Mouse (Mus musculus): Measurements from ENCODE around the gene Nmi. TPM values are rescaled to one million over a fixed set of nuclear protein-coding genes. Genes with fewer than 3 reads are reported as not detected.

Gene Nmi
- total and polyA plus RNA-seq, 3 experiments, result 37.8 to 60.1 (median 51.9) TPM

- DNase-seq (ENCODE audit: extremely low read depth), result no peak
- no peak for TF ChIP-seq IRF4 (IDR thresholded peaks at IDR 0.05; ENCODE audit: low read depth, low read length)
- no peak for TF ChIP-seq ZNF384 (IDR thresholded peaks at IDR 0.05; ENCODE audit: low read depth, low read length)
- TF ChIP-seq SIN3A (IDR thresholded peaks at IDR 0.05; ENCODE audit: low read length), result no peak
- TF ChIP-seq HCFC1 (IDR thresholded peaks at IDR 0.05; ENCODE audit: low read depth, low read length), result no peak
- TF ChIP-seq MYC (IDR thresholded peaks at IDR 0.05; ENCODE audit: low read depth, low read length), result no peak
- TF ChIP-seq EP300 (IDR thresholded peaks at IDR 0.05; ENCODE audit: low read length), result no peak
- no peak for TF ChIP-seq RAD21 (IDR thresholded peaks at IDR 0.05; ENCODE audit: low read depth, low read length)
- TF ChIP-seq BHLHE40 (IDR thresholded peaks at IDR 0.05; ENCODE audit: low read depth, low read length), result no peak
- no peak for TF ChIP-seq MXI1 (IDR thresholded peaks at IDR 0.05; ENCODE audit: low read depth, low read length)
- TF ChIP-seq ZMIZ1 (IDR thresholded peaks at IDR 0.05; ENCODE audit: low read depth, low read length), result no peak
- TF ChIP-seq POLR2AphosphoS2 (IDR thresholded peaks at IDR 0.05; ENCODE audit: low read depth, low read length), result no peak
- no peak for TF ChIP-seq ZKSCAN1 (IDR thresholded peaks at IDR 0.05; ENCODE audit: borderline replicate concordance, low read depth, low read length)
- no peak for TF ChIP-seq JUN (IDR thresholded peaks at IDR 0.05; ENCODE audit: insufficient read depth, low read depth, low read length)
- TF ChIP-seq CTCF (conservative IDR thresholded peaks at IDR 0.05 in 1 of 2, IDR thresholded peaks at IDR 0.05 in 1 of 2; ENCODE audit: low read depth in 2 of 2, low read length in 2 of 2), result no peak
- TF ChIP-seq ETS1 (conservative IDR thresholded peaks at IDR 0.05; ENCODE audit: low read depth, low read length), result no peak
- no peak for TF ChIP-seq RCOR1 (conservative IDR thresholded peaks at IDR 0.05; ENCODE audit: low read depth, low read length)
- TF ChIP-seq TCF12 (IDR thresholded peaks at IDR 0.05; ENCODE audit: low read depth, low read length), result no peak
- no peak for TF ChIP-seq PAX5 (IDR thresholded peaks at IDR 0.05; ENCODE audit: low read length)
- TF ChIP-seq NELFE (IDR thresholded peaks at IDR 0.05; ENCODE audit: low read depth, low read length), result no peak
- no peak for TF ChIP-seq ELF1 (IDR thresholded peaks at IDR 0.05; ENCODE audit: low read depth, low read length)
- no peak overlapping the region for H3K4me3 ChIP-seq (replicated peaks in 1 of 3; ENCODE audit: low read depth in 2 of 3, low read length in 2 of 3, poor library complexity in 1 of 3)
- in situ Hi-C loops (cut with MboI; ENCODE audit: low pct_ligation_motif_present, low pct_unique_long_range_greater_than_20kb, low sequenced_read_pairs), result no loop called here
- dilution Hi-C loops (cut with MboI; ENCODE audit: extremely low pct_ligation_motif_present, extremely low pct_unique_long_range_greater_than_20kb, low sequenced_read_pairs), result no loop called here
- no peak overlapping the region for H3K9ac ChIP-seq (ENCODE audit: insufficient read depth, low read depth)
- no peaks in the 10 kb centered on the region for H3K36me3 ChIP-seq (replicated peaks in 1 of 2; ENCODE audit: control insufficient read depth in 1 of 2, insufficient read depth in 1 of 2, low read length in 1 of 2)
- no peaks in the 10 kb centered on the region for H3K79me2 ChIP-seq (replicated peaks; ENCODE audit: control insufficient read depth, extremely low read depth, insufficient read depth, poor library complexity, severe bottlenecking)
- H3K4me2 ChIP-seq (ENCODE audit: insufficient read depth, low read depth, poor library complexity, severe bottlenecking), result no peak overlapping the region
- H3K9me3 ChIP-seq (replicated peaks; ENCODE audit: low read length), result no peaks in the 10 kb centered on the region
- peaks cover 0 to 9% of the 10 kb centered on the region in 2 experiments; a peak in 2 of 4 replicates for H3K4me1 ChIP-seq (ENCODE audit: control insufficient read depth in 1 of 2, insufficient read depth in 2 of 2)
- no peaks in the 10 kb centered on the region for H3K27me3 ChIP-seq (replicated peaks)
- no peak overlapping the region for H3K27ac ChIP-seq (ENCODE audit: insufficient read depth, low read depth)
These were observed 26.7 kb upstream of the Nmi start for GRCm38 (mm10) chr2:51999996-52000395.

DNA sequence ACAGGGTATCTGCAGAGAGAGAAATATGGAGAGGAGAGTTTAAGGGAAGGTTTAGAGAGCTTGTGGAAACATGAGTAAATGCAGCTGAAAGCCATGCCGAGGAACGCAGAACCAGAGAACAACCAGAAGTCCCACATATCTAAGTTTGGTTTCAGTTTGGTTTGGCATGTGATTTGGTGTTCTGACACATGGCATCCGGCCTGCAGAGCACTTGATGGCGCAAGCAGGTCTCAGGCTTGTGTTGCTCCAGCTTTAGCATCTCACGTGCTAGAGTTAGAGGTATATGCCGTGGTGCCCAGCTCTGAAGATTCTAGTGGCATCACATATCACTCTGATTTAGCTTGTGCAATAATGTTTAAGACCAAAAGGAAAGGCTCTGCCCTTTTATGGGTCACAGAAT, 18.2 kb upstream of the Nmi start:
- in situ Hi-C loops (cut with MboI; ENCODE audit: low pct_ligation_motif_present, low pct_unique_long_range_greater_than_20kb, low sequenced_read_pairs) (no loop called here), dilution Hi-C loops (cut with MboI; ENCODE audit: extremely low pct_ligation_motif_present, extremely low pct_unique_long_range_greater_than_20kb, low sequenced_read_pairs) (no loop called here)
- no peaks in the 10 kb centered on the region for H3K79me2 ChIP-seq (replicated peaks; ENCODE audit: control insufficient read depth, extremely low read depth, insufficient read depth, poor library complexity, severe bottlenecking)
- H3K9ac ChIP-seq (ENCODE audit: insufficient read depth, low read depth), result no peak overlapping the region
- H3K4me2 ChIP-seq (ENCODE audit: insufficient read depth, low read depth, poor library complexity, severe bottlenecking), result no peak overlapping the region; the same call in 1 of the 2 replicates
- H3K4me1 ChIP-seq (ENCODE audit: control insufficient read depth in 1 of 2, insufficient read depth in 2 of 2), result no peaks in the 10 kb centered on the region
- no peak overlapping the region for H3K27ac ChIP-seq (ENCODE audit: insufficient read depth, low read depth)
- no peak for TF ChIP-seq MAFK (IDR thresholded peaks at IDR 0.05; ENCODE audit: insufficient replicate concordance, low read length)
- peak; percentile 51 for TF ChIP-seq MAX (IDR thresholded peaks at IDR 0.05; ENCODE audit: low read length)
- 0 out of 2 replicates have a peak, but pooled peaks have one; percentile 51 for TF ChIP-seq BHLHE40 (IDR thresholded peaks at IDR 0.05; ENCODE audit: low read depth, low read length)
- no peaks in the 10 kb centered on the region for H3K27me3 ChIP-seq (replicated peaks)
- H3K9me3 ChIP-seq (replicated peaks; ENCODE audit: low read length), result no peaks in the 10 kb centered on the region
- no peak for DNase-seq (ENCODE audit: extremely low read depth)
- H3K36me3 ChIP-seq (replicated peaks in 1 of 2; ENCODE audit: control insufficient read depth in 1 of 2, insufficient read depth in 1 of 2, low read length in 1 of 2), result no peaks in the 10 kb centered on the region
- no peak overlapping the region for H3K4me3 ChIP-seq (replicated peaks in 1 of 3; ENCODE audit: low read depth in 2 of 3, low read length in 2 of 3, poor library complexity in 1 of 3)
